Mouse (Mus musculus) heart, adult 18-20 months (tissue): ENCODE data around the gene Spats2l. TPM values are rescaled to one million over a fixed set of nuclear protein-coding genes. Genes with fewer than 3 reads are reported as not detected.

Experiments used
- DNase-seq, 2 experiments: peaks; one replicate each; pipeline ENCODE4 v3.0.0; 2021 to 2022; ENCODE audit warnings: mixed read lengths in 1 of 2
- long read RNA-seq, 2 experiments: library from polyadenylated mRNA; stranded (forward); transcript quantifications; one replicate each; pipeline ENCODE4 v2.0.0; 2021
- total RNA-seq, 2 experiments: library from RNA; stranded (reverse); gene quantifications; 2 replicates each; pipeline ENCODE4 v1.2.3; 2021

Spats2l gene
- total RNA-seq = 1 to 10 TPM; 7.1 to 7.3 TPM
- long read RNA-seq, experiment 1, partial matches to known transcripts = 0 of 6 reads
- long read RNA-seq, experiment 1, other reads (novel, unspliced or antisense) = 4 of 6 reads
- long read RNA-seq, experiment 2, partial matches to known transcripts = 0 of 3 reads
- long read RNA-seq, experiment 2, other reads (novel, unspliced or antisense) = 2 of 3 reads

DNA sequence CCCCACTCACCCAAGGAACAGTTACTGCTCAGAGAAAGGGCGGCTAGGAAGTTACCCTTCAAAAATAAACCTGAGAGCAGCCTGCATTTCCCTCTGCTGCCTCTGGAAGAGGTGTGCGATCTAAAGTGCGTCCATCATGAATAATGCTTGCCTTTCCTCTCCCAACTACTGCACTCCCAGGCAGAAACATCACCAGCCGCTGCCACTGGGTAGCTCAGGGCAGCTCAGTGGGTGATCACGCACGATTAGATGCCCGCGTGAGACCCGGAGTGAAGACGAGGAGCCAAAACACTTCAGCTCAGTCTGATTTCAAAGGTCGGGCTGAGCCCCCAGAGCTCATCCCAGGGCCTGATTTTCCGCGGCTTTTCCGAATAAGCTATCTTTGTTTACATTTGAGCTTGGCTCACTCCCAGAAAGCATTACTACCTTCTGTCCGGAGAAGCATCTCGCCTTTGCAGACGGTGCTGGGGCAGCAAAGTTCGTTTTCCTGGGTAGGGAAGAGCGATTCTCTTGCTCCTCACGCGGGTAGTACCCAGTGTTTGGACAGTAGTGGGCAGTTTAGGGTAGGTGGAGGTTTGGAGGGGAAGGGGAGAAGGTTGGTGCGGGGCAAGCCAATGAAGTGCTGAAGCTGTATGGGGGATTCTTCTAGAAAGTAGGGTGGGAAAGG lies at the start of gene Spats2l:
Gene Spats2l (plus strand): TSS at position 162 of the 667 bp plus-strand sequence.
- DNase-seq = peak; percentile 18 to 69

DNA sequence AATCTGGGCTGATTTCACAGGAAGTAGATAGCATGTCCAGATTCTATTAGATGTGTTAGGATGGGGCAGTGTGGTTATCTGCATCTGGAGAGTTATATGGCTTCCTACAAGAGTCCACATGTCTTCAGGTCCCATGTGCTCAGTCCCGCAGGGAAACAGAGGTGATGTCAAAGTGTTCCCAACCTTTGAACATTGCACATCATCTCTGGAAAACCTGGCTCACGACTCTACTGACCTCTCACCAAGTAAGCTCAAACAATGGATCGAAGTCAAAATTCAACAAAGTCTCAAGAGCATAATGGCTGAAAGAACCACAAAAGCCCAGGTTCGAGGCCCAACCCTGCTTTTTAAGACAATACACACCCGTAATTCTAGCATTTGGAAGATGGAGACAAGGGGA lies 48.7 kb upstream of the Spats2l start:
- DNase-seq = no peak

DNA sequence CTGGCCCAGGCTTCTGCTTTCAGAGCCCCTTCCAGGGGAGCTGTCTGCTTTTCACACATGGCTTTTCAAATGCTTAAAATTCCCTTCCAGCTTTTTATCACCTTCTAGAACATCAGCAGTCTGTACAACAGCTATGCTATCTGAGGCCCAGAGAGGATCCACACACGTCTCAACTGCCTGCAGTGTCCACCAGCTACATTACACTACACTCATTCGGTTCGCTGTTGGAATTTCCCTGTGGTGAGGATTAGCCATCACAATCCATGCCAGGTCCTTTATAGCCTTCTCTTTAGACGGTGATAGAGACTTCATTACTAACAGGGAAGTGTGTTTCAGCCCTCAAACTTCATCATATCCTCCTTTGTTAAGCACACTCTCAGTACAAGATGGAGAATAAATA lies 38.1 kb upstream of the Spats2l start:
- DNase-seq = no peak

DNA sequence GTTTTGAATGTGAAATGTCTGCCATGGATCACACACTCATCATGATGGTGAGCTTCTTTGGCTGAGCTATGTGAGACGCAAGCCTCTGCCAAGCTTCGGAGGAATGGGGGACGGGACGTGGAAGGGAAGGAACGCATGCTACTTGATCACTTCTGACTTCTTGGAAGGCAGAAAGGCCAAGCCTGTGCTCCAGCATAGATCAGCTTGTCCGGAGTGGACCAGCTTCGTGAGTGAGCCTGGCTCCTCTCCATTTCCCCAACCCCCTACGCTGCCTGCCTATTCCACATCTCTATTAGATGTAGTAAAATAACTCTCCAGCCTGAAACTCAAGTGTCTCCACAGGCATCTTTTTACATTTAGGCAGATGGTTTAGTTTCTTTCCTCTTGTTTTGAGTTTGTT lies 32.2 kb upstream of the Spats2l start:
- no peak for DNase-seq

DNA sequence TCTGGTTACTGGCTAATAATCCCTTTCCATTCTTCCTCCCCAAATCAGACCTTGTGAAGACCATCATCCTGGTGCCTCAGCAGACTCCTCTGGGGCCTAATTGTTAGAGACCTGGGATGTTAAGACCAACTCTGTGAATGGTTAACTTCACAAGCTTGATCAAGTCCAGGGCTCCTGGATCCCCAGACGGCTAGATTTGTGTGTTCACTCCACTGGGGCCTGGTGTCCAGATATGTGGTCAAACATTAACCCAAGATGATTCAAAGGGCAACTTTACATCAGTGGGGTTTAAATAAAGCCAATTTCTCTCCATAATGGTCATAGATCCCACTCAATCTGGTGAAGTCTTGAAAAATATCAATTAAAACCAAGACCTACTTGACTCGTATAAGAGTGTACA lies 31.7 kb upstream of the Spats2l start:
- DNase-seq = no peak

DNA sequence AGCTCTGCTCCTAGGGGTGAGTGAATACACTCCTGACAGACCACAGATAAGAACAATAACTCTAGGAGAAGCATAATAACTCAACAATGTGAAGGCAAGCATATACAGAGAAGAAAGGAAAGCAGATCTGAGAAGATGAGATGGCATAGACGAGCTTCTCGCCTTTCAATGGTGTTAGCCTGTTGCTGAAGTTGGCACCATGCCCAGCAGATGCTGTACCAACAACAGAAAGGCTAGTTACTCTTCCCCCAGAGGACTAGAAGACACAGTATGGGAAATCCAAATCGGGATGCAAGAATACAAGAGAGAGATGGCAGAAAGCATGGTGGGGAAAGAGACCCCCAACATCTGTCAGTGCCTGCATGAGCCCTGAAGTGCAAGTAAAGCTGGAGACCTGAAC lies 22.2 kb upstream of the Spats2l start:
- DNase-seq = no peak

DNA sequence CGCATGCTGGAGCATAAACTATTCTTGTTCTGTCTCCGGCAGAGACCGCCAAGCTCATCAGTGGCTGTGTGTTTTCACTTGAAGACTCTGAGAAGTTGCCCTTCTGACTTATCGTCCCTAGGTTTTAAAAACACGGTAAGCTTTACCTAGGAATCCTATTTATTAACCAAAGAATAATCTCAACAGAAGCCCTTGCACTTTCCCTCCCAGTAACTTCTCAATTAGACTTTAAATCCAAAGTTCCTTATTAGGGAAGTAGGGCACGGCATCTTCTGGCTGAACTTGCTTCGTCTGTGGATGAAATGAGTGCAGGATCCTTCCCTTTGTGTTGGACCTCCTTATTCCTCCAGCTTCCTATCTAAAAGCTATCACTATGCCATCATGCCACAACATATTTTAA lies 7.6 kb upstream of the Spats2l start:
- DNase-seq = no peak

DNA sequence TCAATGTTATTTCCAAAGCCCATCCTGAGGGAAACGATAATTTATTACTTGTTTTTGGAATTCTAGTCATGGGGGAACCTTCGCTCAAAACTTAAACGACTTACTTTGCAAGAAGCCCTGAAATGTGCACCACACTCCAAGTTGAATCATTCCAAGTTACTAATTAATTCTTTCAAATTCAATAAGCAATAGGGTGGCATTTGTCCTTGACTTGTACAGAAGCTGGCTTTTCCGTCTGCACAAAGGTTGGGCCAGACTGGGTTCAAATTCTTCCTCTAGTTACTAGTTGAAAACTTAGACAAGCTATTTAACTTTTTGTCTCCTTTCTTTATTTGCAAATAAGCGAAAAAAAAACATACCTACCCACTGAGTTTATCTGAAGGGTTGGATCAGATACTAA lies 636 bp upstream of the Spats2l start:
- DNase-seq = no peak

DNA sequence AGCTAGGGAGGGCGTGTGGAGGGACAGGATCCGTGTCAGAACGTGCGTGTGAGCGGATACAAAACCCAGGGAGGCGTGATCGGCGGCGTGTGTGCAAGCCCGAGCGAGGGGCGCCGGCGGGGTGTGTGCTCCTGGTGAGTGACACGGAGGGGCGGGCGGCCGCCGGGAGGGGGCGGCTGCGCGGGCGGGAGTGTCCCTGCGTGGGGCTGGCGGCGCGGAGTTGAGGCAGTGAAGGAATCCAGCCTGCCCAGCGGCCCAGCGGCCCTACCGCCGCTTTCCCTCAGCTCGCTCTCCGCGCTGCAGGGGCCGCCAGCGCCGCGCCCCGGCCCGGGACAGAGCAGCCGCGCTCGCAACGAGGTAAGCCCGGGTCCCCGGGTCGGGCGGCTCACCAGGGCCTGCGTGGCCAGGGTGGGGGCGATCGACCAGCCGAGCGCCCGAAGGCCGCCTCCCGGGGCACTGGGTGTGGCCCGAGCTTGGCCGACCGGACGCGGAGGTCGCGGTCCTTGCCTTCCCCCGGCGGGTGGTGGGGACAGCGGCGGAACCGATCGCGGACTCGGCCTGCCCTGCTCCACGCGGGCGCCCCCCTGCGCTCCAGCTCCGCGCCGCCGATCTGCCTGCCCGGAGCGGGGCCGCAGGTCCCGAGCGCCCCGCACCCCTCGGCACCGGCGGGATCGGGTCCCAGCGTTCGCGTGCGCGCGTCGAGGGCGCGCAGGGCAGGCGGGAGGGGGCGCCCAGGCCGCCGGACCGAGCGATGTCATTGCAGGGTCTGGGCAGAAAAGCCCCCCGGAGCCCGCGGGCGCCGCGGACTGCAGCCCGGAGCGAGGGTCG lies 920 bp downstream of the Spats2l start:
- DNase-seq = peak; percentile 75 to 79

DNA sequence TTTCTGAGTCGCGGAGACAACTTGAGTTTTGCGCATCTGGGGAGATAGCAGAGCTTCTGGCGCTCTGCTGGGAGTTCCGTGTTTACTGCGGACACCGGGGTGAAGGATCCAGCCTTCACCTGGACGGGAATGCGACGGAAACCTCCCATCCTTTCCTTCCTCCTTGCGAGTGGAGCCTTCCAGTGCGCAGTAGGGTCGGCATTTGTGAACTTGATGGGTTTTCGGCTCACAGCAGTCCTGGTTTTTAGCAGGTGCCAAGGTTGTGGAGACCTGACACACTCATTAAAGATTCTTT lies 1.5 kb downstream of the Spats2l start:
- peak; percentile 18 to 54 for DNase-seq

DNA sequence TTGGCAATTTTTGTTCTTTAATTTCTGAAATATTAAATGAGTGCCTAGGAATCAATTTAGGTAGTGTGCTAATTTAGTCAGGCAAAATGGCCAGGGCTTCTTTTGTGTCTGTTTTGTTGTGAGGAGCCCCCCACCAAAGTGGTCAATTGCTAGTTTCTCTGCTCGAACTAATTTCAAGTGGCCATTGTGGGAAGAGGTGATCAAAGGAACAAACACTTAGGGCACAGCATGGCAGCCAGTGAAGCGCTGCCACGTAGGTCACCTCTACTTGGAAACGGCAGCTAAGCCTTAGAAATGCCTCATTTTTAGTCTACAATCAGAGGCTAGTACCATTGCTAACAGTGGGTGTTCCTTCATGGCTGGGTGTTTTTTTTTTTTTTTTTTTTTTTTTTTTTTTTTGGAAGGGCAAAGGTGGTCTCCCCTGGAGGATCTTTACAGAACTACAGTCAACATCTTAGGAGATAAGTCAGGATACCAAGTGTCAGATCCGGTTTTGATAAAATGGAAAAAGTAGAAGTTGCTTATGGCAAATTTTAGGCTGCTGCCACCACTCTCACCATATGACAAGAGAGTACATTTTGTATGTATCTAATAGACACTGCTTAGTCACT lies 2.8 kb downstream of the Spats2l start:
- no peak for DNase-seq

DNA sequence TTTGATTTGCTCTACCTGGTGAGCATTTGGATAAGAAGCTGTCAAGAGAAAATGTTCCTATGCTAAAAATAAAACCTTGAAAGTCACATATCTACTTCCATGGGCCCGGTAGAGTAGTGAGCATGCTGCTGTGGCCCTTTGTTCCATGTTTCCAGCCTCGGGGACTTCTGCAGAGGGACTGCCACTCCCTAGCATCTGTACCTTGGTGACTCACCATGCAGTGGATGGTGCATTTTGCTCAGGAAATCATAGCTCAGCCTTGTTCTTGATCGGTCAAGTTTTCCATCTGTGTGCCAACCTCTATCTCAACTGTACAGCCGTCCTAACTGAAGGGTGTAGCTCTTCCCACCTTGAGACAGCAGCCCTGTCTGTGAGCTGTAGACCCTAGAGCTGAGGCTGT lies 10.3 kb downstream of the Spats2l start:
- no peak for DNase-seq

DNA sequence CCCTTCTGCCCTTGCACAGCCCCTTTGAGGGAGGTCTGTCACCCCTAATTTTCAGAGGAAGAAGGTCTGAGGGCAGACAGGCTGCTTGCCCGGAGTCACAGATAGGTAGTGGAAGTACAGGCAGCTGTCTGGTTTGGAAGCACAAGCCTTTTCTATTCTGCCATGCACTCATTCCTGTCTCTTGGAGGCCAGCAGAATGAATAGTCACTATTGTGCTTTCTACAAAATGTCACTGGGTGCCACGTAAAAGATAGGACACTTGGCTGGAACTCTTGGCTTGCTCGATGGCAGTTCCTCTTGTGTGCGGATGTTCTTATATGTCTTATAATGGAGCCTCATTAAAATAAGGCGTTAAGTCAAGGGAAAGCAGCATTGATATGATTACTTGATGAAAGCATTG lies 15.9 kb downstream of the Spats2l start:
- no peak for DNase-seq

DNA sequence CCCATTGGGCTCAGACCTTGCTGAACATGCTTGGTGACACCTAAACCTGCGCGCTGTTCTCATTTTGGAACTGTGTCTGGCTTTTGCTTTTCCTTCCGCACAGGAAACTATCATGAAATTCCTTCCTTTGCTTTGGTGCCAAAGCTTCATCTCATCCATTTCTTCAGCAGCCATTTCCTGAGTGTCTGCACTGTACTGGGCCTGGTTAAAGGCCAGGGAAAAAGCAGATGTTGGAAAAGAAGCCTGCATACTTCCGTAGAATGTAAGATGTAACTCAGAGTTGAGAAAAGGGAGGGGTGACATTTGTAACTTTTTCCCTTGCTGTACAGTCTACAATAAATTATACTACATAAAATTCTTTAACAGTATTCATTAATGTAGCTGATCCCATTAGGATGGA lies 18.2 kb downstream of the Spats2l start:
- DNase-seq = peak in 1 of 2 experiments; percentile 21

DNA sequence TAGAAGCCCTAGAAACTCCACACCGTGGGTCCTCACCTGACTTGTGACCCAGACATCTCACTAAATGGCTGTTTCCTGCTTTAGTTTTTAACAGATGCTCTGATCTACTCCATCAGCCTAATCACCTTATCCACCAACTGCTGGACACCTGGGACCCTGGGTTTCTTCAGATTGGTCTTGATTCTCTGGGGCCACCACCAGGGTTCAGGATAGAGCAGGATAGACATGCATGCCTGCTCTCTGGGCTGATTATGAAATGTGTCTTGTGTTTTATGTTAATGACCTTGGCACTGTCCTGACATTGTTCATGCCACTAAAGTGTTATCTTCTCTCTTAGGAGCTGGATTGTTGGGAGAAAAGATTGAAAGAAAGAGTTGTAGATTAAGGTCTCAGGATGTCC lies 21.9 kb downstream of the Spats2l start:
- DNase-seq = no peak

DNA sequence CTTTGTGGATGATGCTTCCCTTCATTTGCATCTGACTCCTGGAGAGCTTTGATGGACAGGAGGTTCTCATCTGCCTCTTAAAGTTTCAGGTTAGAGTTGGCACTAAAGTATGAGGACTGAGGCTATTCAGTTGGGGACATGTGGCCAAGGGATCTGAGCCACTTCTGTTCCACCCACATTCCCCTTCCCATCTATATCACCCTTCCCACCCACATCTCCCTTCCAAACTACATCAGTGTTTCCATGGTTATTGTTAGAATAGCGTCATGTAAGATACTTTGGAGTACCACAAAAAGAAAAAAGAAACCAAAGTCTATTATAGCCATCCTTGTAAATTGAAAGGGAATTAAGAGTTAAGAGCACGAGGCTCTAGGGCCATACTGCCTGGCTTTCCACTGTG lies 25.4 kb downstream of the Spats2l start:
- no peak for DNase-seq

DNA sequence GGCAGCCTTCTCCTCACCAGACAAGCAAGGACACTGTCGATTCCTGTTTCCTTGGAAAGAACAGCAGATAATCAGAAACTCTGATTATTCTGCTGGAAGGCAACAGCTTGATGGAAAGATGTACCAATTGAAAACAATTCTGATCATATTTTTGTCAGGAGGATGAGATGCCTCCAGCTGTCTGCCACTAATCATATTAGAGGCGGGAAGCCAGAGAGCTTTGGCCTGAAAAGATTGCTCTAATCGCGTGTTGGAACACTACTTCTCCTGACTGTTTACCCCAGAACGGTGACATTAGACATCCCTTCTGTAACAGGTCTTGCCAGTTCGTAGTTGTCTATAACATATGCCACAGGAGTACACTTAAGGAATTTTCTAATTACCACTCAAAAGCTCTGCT lies 26.9 kb downstream of the Spats2l start:
- no peak for DNase-seq

DNA sequence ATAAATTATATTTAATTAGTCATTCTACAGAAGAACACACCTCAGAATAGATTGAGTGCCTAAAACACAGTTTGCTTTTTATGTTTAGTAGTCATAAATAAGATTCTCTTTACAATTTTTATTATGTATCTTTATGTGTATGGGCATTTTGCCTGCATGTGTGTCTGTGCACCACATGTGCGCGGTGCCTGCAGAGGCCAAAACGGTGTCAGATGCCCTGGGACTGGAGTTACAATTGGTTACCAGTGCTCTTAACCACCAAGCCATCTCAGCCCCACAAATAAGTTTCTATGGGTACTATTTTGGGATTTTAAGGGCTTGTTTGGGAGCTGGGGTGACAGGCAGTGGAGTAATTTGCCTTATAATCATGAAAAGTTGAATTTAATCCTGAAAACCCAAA lies 32.2 kb downstream of the Spats2l start:
- DNase-seq = no peak

DNA sequence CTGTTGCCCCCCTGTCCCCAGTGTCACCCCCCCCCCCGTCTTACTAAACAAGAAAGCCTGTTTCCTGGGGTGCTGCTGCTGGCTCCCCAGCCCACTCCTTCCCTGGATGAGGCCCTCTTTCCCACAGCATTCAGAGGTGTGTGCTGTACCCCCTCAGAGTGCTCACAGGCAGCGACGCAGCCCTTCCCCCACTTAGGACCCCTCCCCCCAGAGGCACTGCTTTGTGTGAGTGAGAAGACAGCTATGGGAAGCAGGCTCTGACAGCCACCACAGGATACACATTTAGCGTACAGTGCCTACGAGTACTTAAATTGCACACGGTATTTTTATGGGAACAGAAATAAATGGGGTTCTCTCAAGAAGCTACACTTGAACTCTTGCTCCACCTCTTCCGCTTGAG lies 33.9 kb downstream of the Spats2l start:
- no peak for DNase-seq

DNA sequence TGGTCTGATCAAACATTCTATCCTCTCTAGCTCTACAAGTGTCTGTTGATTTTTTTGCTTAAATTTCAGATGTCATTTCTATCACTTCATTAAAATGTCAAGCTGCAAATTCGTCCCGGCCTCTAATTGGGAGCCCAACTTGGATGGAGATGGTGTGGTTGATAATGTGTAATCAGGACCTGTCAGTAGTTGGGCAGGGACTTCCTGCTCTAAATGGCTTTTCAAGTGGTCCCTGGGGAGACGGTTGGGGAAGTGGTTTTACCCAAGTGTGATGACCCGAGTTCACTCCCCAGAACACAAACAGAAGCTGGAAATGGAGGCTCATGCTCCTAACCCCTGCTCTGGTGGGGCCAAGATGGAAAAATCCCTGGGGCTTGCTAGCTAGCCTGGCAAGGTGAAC lies 36.3 kb downstream of the Spats2l start:
- DNase-seq = no peak

DNA sequence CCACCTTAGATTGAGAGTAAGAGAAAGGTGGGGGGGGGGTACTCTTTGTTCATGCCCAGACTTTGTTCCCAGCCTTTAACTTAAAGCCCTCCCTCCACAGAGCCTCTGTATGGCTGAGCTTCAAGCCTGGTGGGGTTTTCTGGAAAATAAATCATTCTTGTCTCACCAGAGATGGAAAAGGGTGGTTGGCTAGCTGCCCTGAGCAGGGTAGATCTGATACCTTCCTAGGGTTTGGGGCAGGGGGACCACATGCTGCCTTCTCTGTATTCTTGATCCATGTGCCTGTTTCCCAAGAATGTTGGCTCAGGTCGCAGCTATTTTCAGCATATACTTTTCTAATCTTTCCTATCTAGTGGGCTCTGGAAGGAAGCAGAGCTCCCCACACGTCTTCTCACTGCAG lies 43.1 kb downstream of the Spats2l start:
- DNase-seq = no peak

DNA sequence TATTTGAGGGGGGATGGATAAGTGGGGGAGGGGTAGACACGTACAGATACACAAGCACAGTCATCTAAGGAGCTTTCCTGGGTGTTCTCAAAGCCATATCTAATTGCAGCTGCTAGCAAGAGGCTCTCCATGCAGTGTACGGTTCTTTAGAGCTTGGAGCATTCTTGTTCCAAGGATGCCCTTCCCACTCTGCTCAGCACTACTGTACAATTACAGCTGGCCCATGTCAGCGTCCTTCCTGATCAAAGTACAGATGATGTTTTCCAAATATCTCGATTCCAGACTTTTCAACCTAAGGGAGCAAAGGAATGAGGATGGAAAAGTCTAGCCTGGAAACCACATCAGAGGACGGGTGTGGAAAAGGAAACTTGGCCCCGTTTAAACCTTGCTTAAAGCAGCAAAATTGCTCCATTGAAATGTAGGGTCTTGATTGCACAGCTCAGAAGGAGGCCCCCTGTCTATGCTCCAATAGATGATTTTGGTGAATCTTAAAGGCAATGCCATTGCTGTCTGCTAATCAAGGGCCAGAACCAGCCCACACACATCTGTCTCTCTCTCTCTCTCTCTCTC lies 46.6 kb downstream of the Spats2l start:
- peak in 1 of 2 experiments; percentile 8 for DNase-seq
